Mouse (Mus musculus): ENCODE results near the gene Ccdc134. TPM values are rescaled to one million over a fixed set of nuclear protein-coding genes. Genes with fewer than 3 reads are reported as not detected.
A peak's percentile ranks its signal among the peaks of the same experiment; 100 is the strongest.
"Not testable (repeated sequence)": the region's sequence is repeated elsewhere in the genome, so short reads cannot be mapped to it uniquely, and the experiment has no call there.

The Ccdc134 gene
- 23.1 TPM in 2 replicates for polyA plus RNA-seq (2012; rRNA removed)

DNA sequence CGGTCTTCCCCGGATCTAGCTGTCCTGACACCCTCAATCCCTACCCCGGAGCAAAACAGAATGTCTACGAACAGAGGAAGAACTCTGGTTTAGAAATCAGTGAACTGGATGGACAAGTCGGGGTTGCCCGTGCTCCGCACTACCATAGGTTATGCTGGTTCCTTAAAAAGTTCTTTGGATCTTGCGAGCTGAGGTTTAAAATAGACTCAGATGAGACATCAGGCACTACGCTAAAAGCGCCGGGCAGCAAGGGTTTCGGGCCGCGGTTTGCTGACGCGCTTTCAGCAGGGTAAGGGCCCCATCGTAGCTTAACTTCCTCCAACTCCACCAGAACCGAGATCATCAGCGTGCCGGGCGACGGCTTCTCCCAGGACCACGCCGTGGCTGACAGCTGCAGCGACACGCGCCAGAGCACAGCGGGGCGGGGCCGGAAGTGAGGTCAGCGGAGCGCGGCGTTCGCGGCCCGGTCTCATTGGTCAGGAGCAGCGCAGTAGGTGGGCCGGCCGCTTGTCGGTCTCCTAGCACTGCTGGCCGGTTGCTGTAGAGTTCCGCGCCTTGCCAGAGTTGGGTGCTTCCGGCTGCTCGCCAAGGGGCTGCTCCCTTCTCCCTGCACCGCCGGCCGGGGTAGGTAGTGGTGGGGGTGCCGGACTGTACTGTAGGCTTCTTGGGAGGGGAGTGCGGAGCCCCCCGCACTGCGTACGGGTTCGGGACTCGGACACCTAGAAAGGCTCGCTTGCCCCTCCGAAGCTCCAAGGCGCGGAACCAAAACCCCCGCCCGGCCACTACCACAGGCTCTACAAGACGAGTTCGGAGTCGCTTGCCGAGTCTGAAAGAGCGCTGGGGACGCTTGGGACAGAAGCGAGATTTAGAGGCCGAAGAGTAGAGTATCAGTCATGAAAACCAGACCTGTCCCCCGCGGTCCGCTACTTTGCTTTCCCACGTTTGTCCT is at the start of gene Ccdc134:
Gene Ccdc134, plus strand, starts transcription at position 497 of the 949 bp plus-strand sequence.
- peak; percentile 91 to 96 for DNase-seq (ENCODE audit: extremely low spot score in 1 of 2, low spot score in 1 of 2)

DNA sequence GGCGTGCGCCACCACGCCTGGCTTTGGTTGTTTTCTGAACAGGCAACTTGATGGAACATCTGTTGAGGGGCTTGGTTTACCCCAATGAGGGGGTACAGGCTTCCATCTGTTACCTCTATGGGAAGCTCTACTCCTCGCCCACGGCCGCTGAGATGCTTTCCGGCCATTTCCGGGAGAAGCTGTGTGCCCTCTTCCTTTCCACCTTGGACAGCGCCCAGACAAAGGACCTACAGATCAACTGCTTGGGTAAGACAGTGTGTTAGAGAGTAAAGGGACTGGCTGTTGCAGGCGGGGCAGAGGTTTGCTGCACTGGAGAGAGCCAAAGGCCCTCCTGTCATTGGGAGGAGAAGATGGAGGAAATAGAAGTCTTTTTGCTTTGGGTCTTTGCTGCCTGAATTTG is 47.8 kb upstream of the Ccdc134 start:
- DNase-seq (ENCODE audit: extremely low spot score in 1 of 2, low spot score in 1 of 2), result no peak

DNA sequence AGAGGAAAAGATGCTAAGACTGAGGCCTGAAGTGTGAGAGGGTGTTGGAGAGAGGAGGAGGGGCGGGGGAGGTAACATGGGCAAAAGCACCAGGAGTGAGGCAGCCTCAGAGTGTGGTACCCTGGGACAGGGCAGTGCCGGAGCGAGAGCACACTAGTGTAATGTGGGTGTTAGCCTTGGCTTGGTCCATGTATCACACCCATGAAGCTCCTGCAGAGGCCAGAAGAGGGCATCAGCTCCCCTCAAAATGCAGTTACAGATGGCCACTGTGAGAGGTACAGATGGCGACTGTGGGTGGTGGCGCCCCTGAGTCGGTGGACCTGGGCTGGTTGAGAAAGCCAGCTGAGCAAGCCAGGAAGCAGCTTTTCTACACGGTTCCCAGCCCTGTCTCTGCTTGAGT is 46.6 kb upstream of the Ccdc134 start:
- peak; percentile 65 to 80 for DNase-seq (ENCODE audit: extremely low spot score in 1 of 2, low spot score in 1 of 2)

DNA sequence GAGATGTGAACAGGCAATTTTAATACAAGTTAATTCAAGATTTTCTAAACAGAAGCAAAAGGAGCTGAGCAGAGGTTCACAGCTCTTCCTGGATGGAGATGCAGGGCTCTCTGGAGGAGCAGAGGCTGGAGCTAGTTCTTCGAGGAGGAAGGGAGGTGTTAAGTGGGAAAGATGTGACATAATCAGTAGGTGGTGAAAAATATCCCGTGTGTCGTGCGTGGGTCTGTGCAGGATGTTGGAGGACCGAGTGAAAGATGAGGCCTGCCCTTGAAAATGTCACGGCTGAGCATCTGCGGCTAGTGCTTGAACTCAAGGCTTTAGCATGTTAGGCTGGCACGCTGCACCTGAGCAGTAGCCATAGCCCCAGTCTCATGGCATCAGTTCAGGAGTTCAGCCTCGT is 42.1 kb upstream of the Ccdc134 start:
- DNase-seq (ENCODE audit: extremely low spot score in 1 of 2, low spot score in 1 of 2), result peak; percentile 43 to 74

DNA sequence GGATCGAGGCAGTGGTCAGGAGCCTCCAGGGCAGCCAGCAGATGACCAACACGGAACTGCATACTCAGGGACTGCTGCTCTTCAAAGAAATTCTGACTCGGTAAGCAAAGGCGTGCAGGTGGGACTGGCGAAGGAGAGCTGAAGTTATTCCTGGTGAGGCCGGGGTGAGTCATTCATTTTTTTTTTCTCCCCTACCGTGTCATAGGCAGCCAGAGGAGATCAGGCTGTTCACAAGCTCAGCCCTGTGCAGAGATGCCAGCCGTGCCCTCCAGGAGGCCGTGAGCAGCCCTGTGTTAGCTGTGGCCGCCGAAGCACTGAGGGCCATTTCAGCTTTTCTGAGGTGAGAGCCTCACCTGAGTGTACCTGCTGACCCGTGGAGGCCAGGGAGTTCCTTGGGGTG is 41.6 kb upstream of the Ccdc134 start:
- peak; percentile 45 to 70 for DNase-seq (ENCODE audit: extremely low spot score in 1 of 2, low spot score in 1 of 2)

DNA sequence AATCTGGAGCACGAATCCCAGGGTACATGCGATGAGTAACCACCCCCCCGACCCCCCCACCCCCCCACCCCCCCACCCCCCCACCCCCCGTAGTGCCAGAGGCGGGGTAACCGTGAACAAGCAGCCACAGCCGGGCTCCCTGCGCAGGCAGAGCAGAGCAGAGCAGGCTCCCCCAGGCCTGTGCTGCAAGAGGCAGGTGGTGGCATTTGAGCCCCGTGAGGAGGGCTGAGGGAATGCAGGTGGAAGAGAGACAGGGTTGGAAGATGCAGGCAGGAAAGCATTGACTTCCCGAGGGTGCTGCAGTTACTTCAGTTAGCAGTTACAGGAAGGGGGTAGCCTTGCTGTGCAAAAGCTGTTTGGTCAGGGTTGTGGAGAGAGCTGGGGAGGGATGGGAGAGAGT is 40.5 kb upstream of the Ccdc134 start:
- peak in 1 of 2 experiments; percentile 63 for DNase-seq (ENCODE audit: extremely low spot score in 1 of 2, low spot score in 1 of 2)

DNA sequence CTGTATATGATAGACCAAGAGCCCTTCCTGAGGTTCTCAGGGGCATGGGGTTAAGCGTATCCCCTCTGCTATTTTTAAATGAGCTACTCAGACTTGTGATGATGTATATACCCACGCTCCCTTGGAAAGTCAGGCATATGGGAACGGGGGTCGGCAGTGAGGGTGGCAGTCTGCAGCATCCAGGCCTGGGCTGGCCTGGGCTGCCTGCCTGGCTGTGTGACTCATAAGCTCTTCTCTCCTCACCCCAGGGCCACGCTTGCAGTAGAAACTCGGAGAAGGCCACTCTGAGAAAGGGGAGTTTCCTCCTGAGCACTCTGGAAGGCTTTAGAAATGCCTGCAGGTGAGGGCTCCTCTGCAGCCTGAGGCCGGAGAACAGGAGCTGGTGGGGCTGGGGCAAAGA is 36.7 kb upstream of the Ccdc134 start:
- no peak for DNase-seq (ENCODE audit: extremely low spot score in 1 of 2, low spot score in 1 of 2)

DNA sequence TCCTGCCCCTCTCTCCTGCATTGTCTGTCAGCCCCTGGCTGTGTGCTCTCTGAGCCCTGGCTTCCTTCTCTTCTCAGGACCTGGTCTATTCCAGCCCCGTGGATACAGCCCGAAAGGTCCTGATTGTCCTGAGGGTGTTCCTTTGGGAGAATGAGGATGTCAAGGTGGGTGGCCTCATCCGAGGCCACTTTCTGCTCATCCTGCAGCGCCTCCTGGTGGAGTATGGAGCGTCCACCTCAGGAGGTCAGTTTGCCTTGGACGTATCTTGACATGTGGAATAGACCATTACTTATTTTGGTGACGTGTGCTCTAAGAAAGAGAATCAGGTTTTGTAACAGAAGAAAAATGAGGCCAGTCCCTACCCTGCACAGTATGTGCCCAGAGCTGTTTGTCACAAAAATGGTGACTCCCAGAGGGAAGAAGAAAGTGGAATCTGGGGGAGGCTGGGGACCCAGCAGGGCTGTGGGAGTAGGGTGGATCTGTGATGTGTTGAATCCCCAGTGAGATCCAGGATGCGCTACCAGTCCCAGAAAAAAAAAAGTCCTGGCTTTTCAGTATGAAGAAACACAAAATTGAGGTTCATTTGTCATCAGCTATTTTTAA is 20.7 kb upstream of the Ccdc134 start:
- DNase-seq (ENCODE audit: extremely low spot score in 1 of 2, low spot score in 1 of 2), result peak; percentile 30 to 64

DNA sequence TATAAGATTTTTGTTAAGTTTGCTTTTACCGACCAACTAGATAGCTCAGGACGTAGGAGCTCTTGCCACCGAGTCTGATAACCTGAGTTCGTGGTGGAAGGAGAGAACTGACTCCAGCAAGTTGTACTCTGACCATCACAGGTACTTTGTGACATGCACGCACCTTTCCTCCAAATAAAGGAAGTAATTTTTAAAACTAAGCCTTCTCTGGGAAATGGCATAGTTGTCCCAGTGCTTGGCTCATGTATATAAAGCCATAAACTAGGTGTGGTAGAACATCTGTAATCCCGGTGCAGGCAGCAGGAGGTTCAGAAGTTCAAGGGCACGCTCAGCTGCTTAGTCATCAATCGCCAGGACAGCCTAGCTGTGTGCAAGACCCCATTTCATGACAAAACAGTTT is 7.2 kb upstream of the Ccdc134 start:
- no peak for DNase-seq (ENCODE audit: extremely low spot score in 1 of 2, low spot score in 1 of 2)

DNA sequence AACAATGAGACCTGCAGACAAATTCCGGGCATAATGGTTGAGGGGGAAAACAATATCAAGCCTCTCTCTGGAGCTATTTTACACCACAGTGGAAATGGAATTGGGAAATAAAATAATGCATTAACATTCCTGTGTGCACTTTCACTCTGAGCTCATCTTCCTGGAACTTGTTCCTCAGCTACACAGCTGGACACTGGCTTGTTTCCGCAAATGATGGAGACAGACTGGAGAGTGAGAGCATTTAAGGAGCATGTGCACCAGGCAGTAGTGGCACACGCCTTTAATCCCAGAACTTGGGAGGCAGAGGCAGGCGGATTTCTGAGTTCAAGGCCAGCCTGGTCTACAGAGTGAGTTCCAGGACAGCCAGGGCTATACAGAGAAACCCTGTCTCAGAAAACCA is 1.0 kb upstream of the Ccdc134 start:
- DNase-seq (ENCODE audit: extremely low spot score in 1 of 2, low spot score in 1 of 2), result not testable (repeated sequence)

DNA sequence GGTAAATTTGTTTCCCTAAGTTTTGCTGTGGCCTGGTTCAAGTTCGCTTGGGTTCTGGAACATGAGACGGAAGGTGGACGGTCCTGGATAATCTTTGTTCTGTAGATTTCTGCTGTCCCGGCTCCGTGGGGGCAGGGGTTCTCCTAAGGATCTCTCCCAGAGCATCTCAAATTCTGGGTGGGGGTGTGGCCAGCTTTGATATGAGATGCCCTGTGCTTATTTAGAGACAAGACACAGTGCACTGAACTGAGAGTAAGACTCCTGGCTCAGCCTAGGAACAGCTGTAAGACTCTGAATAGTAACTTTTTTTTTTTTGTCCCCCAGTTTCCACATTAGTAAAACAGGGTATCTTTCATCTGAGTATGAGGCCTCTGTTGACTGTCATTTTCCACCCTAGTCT is 676 bp downstream of the Ccdc134 start:
- no peak for DNase-seq (ENCODE audit: extremely low spot score in 1 of 2, low spot score in 1 of 2)

DNA sequence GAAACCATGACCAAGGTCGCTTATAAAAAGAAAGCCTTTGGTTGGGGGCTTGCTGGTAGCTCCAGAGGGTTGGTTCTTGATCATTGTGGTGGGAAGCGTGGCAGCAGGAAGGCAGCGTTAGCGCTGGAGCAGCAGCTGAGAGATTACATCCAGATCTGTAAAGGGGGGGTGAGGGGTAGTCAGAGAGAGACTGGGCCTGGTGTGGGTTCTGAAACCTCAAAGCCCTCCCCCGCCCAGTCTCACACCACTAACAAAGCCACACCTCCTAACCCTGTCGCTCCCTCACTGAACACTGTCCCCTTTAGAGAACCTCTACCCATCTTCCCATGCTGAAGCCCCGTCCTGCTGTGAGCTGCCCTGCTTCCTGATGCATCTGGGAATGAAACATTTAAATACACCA is 2.9 kb downstream of the Ccdc134 start:
- no peak for DNase-seq (ENCODE audit: extremely low spot score in 1 of 2, low spot score in 1 of 2)

DNA sequence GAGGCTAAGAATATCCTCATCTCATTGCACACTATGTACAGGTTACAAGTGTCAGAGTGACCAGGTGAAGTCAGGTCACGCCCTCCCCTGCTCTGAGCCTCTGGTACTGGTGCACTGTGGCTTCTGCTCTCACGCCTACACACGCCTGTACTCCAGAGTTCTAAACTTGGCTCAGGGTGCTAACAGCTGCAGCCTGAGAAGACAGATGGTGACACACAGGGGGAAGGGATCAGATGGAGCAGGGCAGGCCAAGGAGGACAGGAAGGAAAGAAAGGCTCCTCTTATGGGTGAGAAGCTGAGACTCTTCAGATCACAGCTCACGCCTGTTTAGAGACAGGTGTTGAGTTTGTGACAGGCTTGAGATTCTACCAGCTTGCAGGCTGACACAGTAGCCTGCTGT is 7.7 kb downstream of the Ccdc134 start:
- peak; percentile 60 to 70 for DNase-seq (ENCODE audit: extremely low spot score in 1 of 2, low spot score in 1 of 2)

DNA sequence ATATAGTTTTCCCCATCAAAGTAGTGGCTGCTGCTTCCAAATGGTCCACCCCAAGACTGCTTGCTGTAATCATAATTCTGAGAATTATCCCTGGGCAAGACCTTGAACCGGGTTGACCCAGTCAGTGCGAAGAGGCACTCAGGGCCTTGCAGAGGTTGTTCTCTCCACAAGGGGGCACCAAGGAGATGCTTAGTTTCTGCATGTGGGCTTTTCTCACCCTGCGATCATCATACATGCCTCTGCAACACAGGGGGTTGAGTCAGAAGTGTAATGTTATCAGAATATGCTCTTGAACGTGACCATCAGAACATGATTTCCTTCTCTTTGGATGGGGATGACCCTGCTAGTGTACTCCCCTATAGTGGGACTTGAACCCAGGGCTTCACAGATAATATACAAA is 10.8 kb downstream of the Ccdc134 start:
- DNase-seq (ENCODE audit: extremely low spot score in 1 of 2, low spot score in 1 of 2), result peak in 1 of 2 experiments; percentile 81

DNA sequence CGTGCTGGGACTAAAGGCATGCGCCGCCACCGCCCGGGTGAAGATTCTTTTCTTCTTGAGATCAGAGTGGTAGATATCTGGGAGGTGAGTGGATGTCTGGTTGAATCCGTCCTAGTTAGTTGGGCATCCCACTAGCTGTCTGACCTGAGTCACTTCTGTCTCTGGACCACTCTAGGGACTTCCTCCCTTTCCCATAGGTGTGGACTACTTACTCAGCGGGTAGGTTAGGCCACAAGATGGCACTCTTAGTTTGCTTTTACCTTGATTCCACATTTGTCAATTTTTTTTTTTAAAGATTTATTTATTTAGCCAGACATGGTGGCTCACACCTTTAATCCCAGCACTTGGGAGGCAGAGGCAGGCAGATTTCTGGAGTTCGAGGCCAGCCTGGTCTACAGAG is 11.5 kb downstream of the Ccdc134 start:
- DNase-seq (ENCODE audit: extremely low spot score in 1 of 2, low spot score in 1 of 2), result no peak

DNA sequence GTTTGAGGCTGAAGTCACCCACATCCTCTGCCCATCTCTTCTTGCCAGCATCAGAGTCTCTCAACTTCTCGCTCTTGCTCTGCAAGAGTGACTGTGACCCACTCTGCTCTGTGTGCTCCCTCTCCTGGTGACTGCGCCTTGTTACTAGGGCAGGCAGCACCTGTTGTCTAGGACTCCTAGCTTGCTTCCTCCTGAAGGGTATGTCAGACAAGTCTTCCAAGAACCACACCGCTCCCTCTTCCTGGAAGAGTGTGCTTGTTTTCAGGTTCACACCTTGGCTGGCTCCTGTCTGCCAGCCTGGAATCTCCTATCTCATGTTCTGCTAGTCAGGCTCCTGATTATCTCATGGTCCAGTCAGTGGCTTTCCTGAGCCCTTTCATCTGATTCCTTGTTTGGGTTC is 12.6 kb downstream of the Ccdc134 start:
- DNase-seq (ENCODE audit: extremely low spot score in 1 of 2, low spot score in 1 of 2), result no peak

DNA sequence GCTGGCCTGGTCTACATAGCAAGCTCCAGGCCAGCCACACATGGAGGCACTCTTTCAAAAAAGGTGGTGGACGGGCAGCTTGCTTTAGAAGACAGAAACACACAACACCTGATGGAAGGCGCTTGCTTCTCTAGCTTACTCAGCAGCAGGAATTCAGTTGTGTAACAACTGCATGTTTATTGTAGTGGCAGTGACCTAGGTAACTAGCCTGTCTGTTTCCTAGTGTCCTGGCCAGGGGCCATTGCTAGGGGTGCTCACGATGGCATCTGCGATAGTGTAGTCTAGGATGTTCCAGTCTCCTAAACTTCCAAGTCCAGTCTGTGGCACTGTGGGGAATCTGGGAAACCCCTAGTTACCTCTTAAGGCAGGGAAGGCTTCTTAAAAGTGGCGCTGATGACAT is 16.4 kb downstream of the Ccdc134 start:
- no peak for DNase-seq (ENCODE audit: extremely low spot score in 1 of 2, low spot score in 1 of 2)

DNA sequence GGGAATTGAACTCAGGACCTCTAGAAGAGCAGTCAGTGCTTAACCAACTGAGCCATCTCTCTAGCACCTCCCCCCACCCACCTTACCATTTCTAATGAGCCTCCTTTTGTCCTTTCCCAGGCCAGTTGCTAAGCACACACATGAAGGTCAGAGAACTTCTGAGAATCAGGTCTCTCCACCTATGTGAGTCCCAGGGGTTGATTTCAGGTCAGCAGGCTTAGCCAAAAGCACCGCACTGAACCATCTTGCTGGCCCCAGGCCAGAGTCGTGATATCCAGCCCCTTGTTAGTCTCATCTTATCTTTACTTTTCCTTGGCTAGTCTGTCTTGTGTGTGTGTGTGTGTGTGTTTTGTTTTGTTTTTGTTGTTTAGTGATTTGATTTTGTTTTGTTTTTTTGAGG is 17.7 kb downstream of the Ccdc134 start:
- DNase-seq (ENCODE audit: extremely low spot score in 1 of 2, low spot score in 1 of 2), result no peak

DNA sequence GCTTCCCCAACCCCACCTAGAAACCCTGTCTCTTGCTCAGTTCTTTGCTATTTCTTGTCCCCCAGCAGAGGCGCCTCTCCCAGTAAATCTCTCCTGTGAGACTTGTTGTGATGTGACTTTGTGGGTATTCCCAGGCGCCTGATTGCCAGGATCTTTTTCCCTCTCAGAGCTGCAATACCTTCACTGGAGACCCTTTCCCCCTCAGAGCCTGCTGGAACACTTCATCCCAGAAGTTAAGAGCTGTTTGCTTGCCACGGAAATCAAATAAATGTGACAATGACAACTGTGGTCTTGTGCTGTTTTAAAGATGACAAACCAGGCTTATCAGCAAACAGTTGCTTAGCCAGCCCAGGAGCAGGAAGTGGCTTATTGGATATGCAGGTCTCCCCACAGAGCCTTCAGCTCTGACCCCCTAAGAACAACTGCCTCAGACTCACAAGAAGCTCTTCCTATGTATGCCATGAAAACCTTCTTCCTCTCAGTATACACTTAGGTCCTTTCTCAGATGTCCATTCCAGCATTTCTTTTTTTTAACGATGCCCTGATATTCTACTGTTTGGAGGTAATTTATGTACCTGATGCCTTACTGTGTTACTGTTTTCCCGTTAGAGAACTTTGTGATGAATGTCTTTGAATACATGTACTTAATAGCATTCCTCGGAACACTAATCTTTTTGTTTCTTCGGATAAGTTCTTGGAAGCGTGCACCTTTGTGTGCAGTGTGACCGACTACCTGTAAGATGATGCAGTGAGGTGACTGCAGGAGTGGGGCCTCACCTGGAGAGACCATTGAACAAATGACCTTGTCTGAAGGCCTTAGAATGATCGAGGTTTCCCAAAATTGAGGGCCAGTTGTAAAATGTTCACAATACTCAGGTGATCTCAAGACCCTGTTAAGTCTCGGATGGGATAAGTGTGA is 18.4 kb downstream of the Ccdc134 start:
- no peak for DNase-seq (ENCODE audit: extremely low spot score in 1 of 2, low spot score in 1 of 2)

DNA sequence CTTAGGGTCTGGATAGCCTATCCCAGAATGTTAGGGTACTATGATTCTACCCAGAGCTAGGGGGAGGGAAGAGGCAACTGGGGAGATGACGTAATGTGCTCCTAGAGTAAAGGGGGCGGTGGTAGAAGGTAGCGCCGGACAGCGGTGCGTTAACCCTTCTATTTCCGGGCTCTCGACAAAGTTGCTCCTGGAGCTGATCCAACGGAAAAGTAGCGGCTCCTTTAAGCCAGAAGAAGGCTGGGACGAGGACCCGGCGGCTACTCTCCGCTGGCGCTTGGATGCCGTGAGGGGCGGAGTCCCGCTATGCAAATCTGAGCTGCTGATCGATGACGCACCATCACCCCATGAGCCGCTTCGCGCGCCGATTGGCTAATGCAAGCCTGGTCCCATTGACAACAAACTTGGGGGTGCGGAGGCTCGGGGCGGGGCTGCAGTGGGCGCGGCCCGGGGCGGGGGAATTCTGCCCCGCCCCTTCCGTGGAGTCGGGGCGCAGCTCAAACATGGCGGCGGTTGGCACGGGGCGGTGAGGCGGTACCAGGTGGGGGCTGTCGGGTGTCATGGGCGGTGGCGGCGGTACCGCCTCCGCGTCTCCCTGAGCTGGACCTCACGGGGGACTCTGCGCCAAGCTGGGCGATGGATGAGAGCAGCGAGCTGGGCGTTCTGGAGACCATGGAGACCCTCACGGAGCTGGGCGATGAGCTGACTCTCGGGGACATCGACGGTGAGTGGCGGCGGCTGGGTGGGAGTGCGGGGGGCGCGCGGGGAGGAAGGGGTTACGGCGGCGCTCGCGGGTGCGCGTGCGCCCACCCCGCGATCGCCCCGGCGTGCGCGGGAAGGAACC is 19.3 kb downstream of the Ccdc134 start, which contains the start of gene Srebf2:
Gene Srebf2, plus strand, starts transcription at position 412 of the 841 bp plus-strand sequence.
- peak; percentile 99 for DNase-seq (ENCODE audit: extremely low spot score in 1 of 2, low spot score in 1 of 2)
